8 mouse cellular contexts compared by ENCODE assay signal in the genomic region with DNA sequence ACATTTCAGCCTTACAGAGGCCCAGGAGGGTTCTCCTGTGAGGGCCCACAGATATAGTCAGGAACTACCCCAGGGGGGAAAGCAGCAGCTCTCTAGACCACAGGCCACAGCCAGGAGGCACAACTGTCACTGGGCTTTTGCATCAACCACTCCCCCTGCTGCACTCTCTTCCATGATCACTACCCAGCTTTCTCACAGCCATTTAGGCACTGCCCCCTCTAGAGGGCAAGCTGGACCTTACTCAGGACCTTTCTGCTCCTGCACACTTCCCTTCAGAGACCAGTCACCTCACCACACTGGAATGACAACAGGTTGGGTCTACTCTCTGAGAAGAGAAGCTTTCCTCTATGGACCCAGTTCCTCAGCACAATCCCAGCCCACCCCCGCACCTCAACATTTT. TPM values are rescaled to one million over a fixed set of nuclear protein-coding genes. Genes with fewer than 3 reads are reported as not detected.
DNase-seq lines count a peak whose midpoint lies in the region; ATAC-seq and TF ChIP-seq lines count a peak whose summit lies in the region.

No protein-coding gene starts in this region.

- intact Hi-C loops in gastrocnemius, postnatal 14 days (cut with DNase I; ENCODE audit: low total_unique reads): no loop called here

- H3K36me3 ChIP-seq in embryonic facial prominence, embryonic 10.5 days (replicated peaks): peaks cover 64% of the 10 kb centered on the region
- H3K36me3 ChIP-seq in hindbrain, embryonic 10.5 days: peaks cover 59% of the 10 kb centered on the region
- peaks cover 47% of the 10 kb centered on the region for H3K36me3 ChIP-seq in limb, embryonic 13.5 days
- H3K36me3 ChIP-seq in midbrain, embryonic 12.5 days: peaks cover 52% of the 10 kb centered on the region

- H3K4me3 ChIP-seq in layer of hippocampus, adult 2 months: peak overlapping the region; percentile 96
- H3K4me3 ChIP-seq in embryonic facial prominence, embryonic 10.5 days: peak overlapping the region; percentile 76
- peak overlapping the region; percentile 73; the same call in 1 of the 2 replicates for H3K4me3 ChIP-seq in hindbrain, embryonic 10.5 days
- peak overlapping the region; percentile 89 for H3K4me3 ChIP-seq in limb, embryonic 13.5 days
- H3K4me3 ChIP-seq in midbrain, embryonic 12.5 days: peak overlapping the region; percentile 78; the same call in 1 of the 2 replicates

- TF ChIP-seq CTCF in layer of hippocampus, adult 2 months (conservative IDR thresholded peaks at IDR 0.05): peak; percentile 60

- ATAC-seq in limb, embryonic 13.5 days (ENCODE audit: low FRiP score, low read depth): no peak
- ATAC-seq in midbrain, embryonic 12.5 days (ENCODE audit: low FRiP score, low read depth): no peak

- H3K9ac ChIP-seq in limb, embryonic 13.5 days: peak overlapping the region; percentile 89
- H3K9ac ChIP-seq in midbrain, embryonic 12.5 days (replicated peaks): peak overlapping the region; percentile 93

- peak overlapping the region; percentile 92 for H3K4me2 ChIP-seq in limb, embryonic 13.5 days (replicated peaks)
- peak overlapping the region; percentile 83 for H3K4me2 ChIP-seq in midbrain, embryonic 12.5 days (replicated peaks)

- H3K9me3 ChIP-seq in embryonic facial prominence, embryonic 10.5 days: peaks cover 9% of the 10 kb centered on the region; the same call in 1 of the 2 replicates
- peaks cover 8% of the 10 kb centered on the region for H3K9me3 ChIP-seq in hindbrain, embryonic 10.5 days
- H3K9me3 ChIP-seq in limb, embryonic 13.5 days: peaks cover 9% of the 10 kb centered on the region
- H3K9me3 ChIP-seq in midbrain, embryonic 12.5 days: peaks cover 7% of the 10 kb centered on the region

- H3K27me3 ChIP-seq in embryonic facial prominence, embryonic 10.5 days (replicated peaks; ENCODE audit: low read depth, poor library complexity, severe bottlenecking): no peaks in the 10 kb centered on the region
- no peaks in the 10 kb centered on the region for H3K27me3 ChIP-seq in hindbrain, embryonic 10.5 days (ENCODE audit: insufficient read depth, poor library complexity, severe bottlenecking)
- H3K27me3 ChIP-seq in limb, embryonic 13.5 days: no peaks in the 10 kb centered on the region
- no peaks in the 10 kb centered on the region for H3K27me3 ChIP-seq in midbrain, embryonic 12.5 days

- 85% methylated on average over 1 of the region's 1 CpGs for WGBS in embryonic facial prominence, embryonic 10.5 days
- WGBS in hindbrain, embryonic 10.5 days: 93% methylated on average over 1 of the region's 1 CpGs
- whole genome bisulfite sequencing in limb, embryonic 13.5 days: 78% methylated on average over 1 of the region's 1 CpGs
- 85% methylated on average over 1 of the region's 1 CpGs for WGBS in midbrain, embryonic 12.5 days

- DNase-seq in layer of hippocampus, adult 2 months (ENCODE audit: low spot score in 2 of 2): no peak
- no peak for DNase-seq in layer of hippocampus, postnatal 10 days (ENCODE audit: low spot score in 2 of 2)
- peak; percentile 42 for DNase-seq in embryonic facial prominence, embryonic 10.5 days (ENCODE audit: low spot score)
- DNase-seq in hindbrain, embryonic 10.5 days (ENCODE audit: low spot score): peak; percentile 41
- DNase-seq in thymus, adult 18-20 months: no peak
- no peak for DNase-seq in gastrocnemius, postnatal 14 days

- H3K4me1 ChIP-seq in embryonic facial prominence, embryonic 10.5 days: peaks cover 34% of the 10 kb centered on the region
- H3K4me1 ChIP-seq in hindbrain, embryonic 10.5 days (replicated peaks): peaks cover 33% of the 10 kb centered on the region
- peaks cover 18% of the 10 kb centered on the region for H3K4me1 ChIP-seq in limb, embryonic 13.5 days
- H3K4me1 ChIP-seq in midbrain, embryonic 12.5 days: peaks cover 21% of the 10 kb centered on the region

- no peak overlapping the region for H3K27ac ChIP-seq in layer of hippocampus, adult 2 months
- H3K27ac ChIP-seq in embryonic facial prominence, embryonic 10.5 days (replicated peaks): 0 out of 2 replicates have a peak overlapping the region, but pooled peaks have one; percentile 44
- H3K27ac ChIP-seq in hindbrain, embryonic 10.5 days: 0 out of 2 replicates have a peak overlapping the region, but pooled peaks have one; percentile 12
- no peak overlapping the region for H3K27ac ChIP-seq in limb, embryonic 13.5 days
- no peak overlapping the region for H3K27ac ChIP-seq in midbrain, embryonic 12.5 days (replicated peaks)

RNA-seq across cellular contexts. Expression of a gene that starts 2.0 kb away (rescaled TPM):
- total RNA-seq in layer of hippocampus, adult 2 months (2021): 10 to 100 TPM; 29.0 to 30.9 TPM
- 10 to 100 TPM; 24.0 to 24.1 TPM for total RNA-seq in layer of hippocampus, postnatal 10 days (2021)
- polyA plus RNA-seq in embryonic facial prominence, embryonic 10.5 days (2016; fragmentation: Nextera tagmentation; extraction: Ambion mirVana): 17.4 and 18.2 TPM in 2 replicates
- 15.3 and 18.4 TPM in 2 replicates for polyA plus RNA-seq in hindbrain, embryonic 10.5 days (2016; fragmentation: Nextera tagmentation; extraction: Ambion mirVana)
- polyA plus RNA-seq in limb, embryonic 13.5 days (2015; fragmentation: Nextera tagmentation; extraction: Ambion mirVana): 13.5 and 15.2 TPM in 2 replicates
- 17.5 and 17.7 TPM in 2 replicates for polyA plus RNA-seq in midbrain, embryonic 12.5 days (2016; fragmentation: Nextera tagmentation; extraction: Ambion mirVana)
- 1 to 10 TPM; 8.4 TPM for total RNA-seq in gastrocnemius, postnatal 14 days (2021)

RNA-seq across cellular contexts. Expression of a gene that starts 30.4 kb away (rescaled TPM):
- 10 to 100 TPM; 45.9 to 49.6 TPM for total RNA-seq in layer of hippocampus, adult 2 months (2021)
- 10 to 100 TPM; 45.0 to 50.9 TPM for total RNA-seq in layer of hippocampus, postnatal 10 days (2021)
- 77.2 and 81.2 TPM in 2 replicates for polyA plus RNA-seq in embryonic facial prominence, embryonic 10.5 days (2016; fragmentation: Nextera tagmentation; extraction: Ambion mirVana)
- polyA plus RNA-seq in hindbrain, embryonic 10.5 days (2016; fragmentation: Nextera tagmentation; extraction: Ambion mirVana): 76.1 and 88.4 TPM in 2 replicates
- 87.4 and 88.4 TPM in 2 replicates for polyA plus RNA-seq in limb, embryonic 13.5 days (2015; fragmentation: Nextera tagmentation; extraction: Ambion mirVana)
- polyA plus RNA-seq in midbrain, embryonic 12.5 days (2016; fragmentation: Nextera tagmentation; extraction: Ambion mirVana): 87.0 and 96.9 TPM in 2 replicates
- total RNA-seq in gastrocnemius, postnatal 14 days (2021): 10 to 100 TPM; 22.2 to 26.6 TPM

RNA-seq across cellular contexts. Expression of a gene that starts 31.0 kb away (rescaled TPM):
- total RNA-seq in layer of hippocampus, adult 2 months (2021): 1 to 10 TPM; 1.4 to 2.2 TPM
- total RNA-seq in layer of hippocampus, postnatal 10 days (2021): 1 to 10 TPM; 2.8 TPM
- polyA plus RNA-seq in embryonic facial prominence, embryonic 10.5 days (2016; fragmentation: Nextera tagmentation; extraction: Ambion mirVana): 0.28 and 0.77 TPM in 2 replicates
- 0.56 and 1.2 TPM in 2 replicates for polyA plus RNA-seq in hindbrain, embryonic 10.5 days (2016; fragmentation: Nextera tagmentation; extraction: Ambion mirVana)
- polyA plus RNA-seq in limb, embryonic 13.5 days (2015; fragmentation: Nextera tagmentation; extraction: Ambion mirVana): 5.5 and 7.1 TPM in 2 replicates
- 6.2 and 7.5 TPM in 2 replicates for polyA plus RNA-seq in midbrain, embryonic 12.5 days (2016; fragmentation: Nextera tagmentation; extraction: Ambion mirVana)
- 1 to 10 TPM in 1 of 2 experiments, under 1 TPM in 1; 0.95 to 1.2 TPM for total RNA-seq in gastrocnemius, postnatal 14 days (2021)

RNA-seq across cellular contexts. Expression of a gene that starts 51.1 kb away (rescaled TPM):
- 100 to 1,000 TPM; 406 to 409 TPM for total RNA-seq in layer of hippocampus, adult 2 months (2021)
- 100 to 1,000 TPM; 252 to 272 TPM for total RNA-seq in layer of hippocampus, postnatal 10 days (2021)
- 1.5 and 1.7 TPM in 2 replicates for polyA plus RNA-seq in embryonic facial prominence, embryonic 10.5 days (2016; fragmentation: Nextera tagmentation; extraction: Ambion mirVana)
- polyA plus RNA-seq in hindbrain, embryonic 10.5 days (2016; fragmentation: Nextera tagmentation; extraction: Ambion mirVana): 3.1 and 5.1 TPM in 2 replicates
- 1.00 and 1.2 TPM in 2 replicates for polyA plus RNA-seq in limb, embryonic 13.5 days (2015; fragmentation: Nextera tagmentation; extraction: Ambion mirVana)
- 8.1 and 9.9 TPM in 2 replicates for polyA plus RNA-seq in midbrain, embryonic 12.5 days (2016; fragmentation: Nextera tagmentation; extraction: Ambion mirVana)
- total RNA-seq in gastrocnemius, postnatal 14 days (2021): 1 to 10 TPM in 1 of 2 experiments, under 1 TPM in 1; 0.55 to 1.0 TPM

RNA-seq across cellular contexts. Expression of a gene that starts 52.0 kb away (rescaled TPM):
- total RNA-seq in layer of hippocampus, adult 2 months (2021): 10 to 100 TPM; 67.4 to 86.9 TPM
- total RNA-seq in layer of hippocampus, postnatal 10 days (2021): 10 to 100 TPM; 72.9 to 79.2 TPM
- 36.7 and 40.7 TPM in 2 replicates for polyA plus RNA-seq in embryonic facial prominence, embryonic 10.5 days (2016; fragmentation: Nextera tagmentation; extraction: Ambion mirVana)
- 47.2 and 78.1 TPM in 2 replicates for polyA plus RNA-seq in hindbrain, embryonic 10.5 days (2016; fragmentation: Nextera tagmentation; extraction: Ambion mirVana)
- 36.7 and 44.0 TPM in 2 replicates for polyA plus RNA-seq in limb, embryonic 13.5 days (2015; fragmentation: Nextera tagmentation; extraction: Ambion mirVana)
- polyA plus RNA-seq in midbrain, embryonic 12.5 days (2016; fragmentation: Nextera tagmentation; extraction: Ambion mirVana): 90.2 and 113 TPM in 2 replicates
- total RNA-seq in gastrocnemius, postnatal 14 days (2021): 10 to 100 TPM; 19.9 to 22.8 TPM

Comparison
In these comparisons a context has a peak if more than half of its experiments do, and no peak if none do; other contexts are left out.
1. DNase-seq: peak in embryonic facial prominence, embryonic 10.5 days (single experiment) and hindbrain, embryonic 10.5 days (single experiment); none in layer of hippocampus, adult 2 months (0 of 2), layer of hippocampus, postnatal 10 days (0 of 2), thymus, adult 18-20 months (0 of 2) and gastrocnemius, postnatal 14 days (single experiment).
2. H3K27ac ChIP-seq: peak in embryonic facial prominence, embryonic 10.5 days (single experiment) and hindbrain, embryonic 10.5 days (single experiment); none in layer of hippocampus, adult 2 months (single experiment), limb, embryonic 13.5 days (single experiment) and midbrain, embryonic 12.5 days (single experiment).
3. Peak in every context shown above with its lines, with median percentiles within 50 percentile points of each other: H3K4me3 ChIP-seq.